Mouse (Mus musculus) midbrain, embryonic 10.5 days (tissue): ENCODE data around the gene Nphp4. TPM values are rescaled to one million over a fixed set of nuclear protein-coding genes. Genes with fewer than 3 reads are reported as not detected.

ENCODE experiments used
- DNase-seq: peaks from one replicate; pipeline ENCODE4 v3.0.0-alpha.2; 2017; ENCODE audit warnings: low spot score
- H3K27ac ChIP-seq: fragments of 300-500 bp; sonication (generic); replicated peaks from 2 replicates; pipeline ENCODE4 v1.5.1; 2016; ENCODE audit warnings: mild to moderate bottlenecking
- H3K27me3 ChIP-seq: fragments of 300-500 bp; sonication (generic); 2 replicates; pipeline ENCODE4 v1.6.1; 2016; ENCODE audit warnings: low read depth, mild to moderate bottlenecking; ENCODE audit not compliant: poor library complexity, severe bottlenecking
- H3K36me3 ChIP-seq: fragments of 300-500 bp; sonication (generic); 2 replicates; pipeline ENCODE4 v1.6.1; 2016; ENCODE audit warnings: mild to moderate bottlenecking, moderate library complexity
- H3K4me1 ChIP-seq: fragments of 300-500 bp; sonication (generic); 2 replicates; pipeline ENCODE4 v1.6.1; 2016
- H3K4me3 ChIP-seq: fragments of 300-500 bp; sonication (generic); 2 replicates; pipeline ENCODE4 v1.5.1; 2016; ENCODE audit warnings: mild to moderate bottlenecking, moderate library complexity
- H3K9me3 ChIP-seq: fragments of 300-500 bp; sonication (generic); replicated peaks from 2 replicates; pipeline ENCODE4 v1.6.1; 2016; ENCODE audit warnings: mild to moderate bottlenecking
- WGBS: fragments of 180-500 bp; shearing (Covaris S2); methylation state at CpG from one replicate; pipeline ENCODE4 v1.1.7; 2016; 5-methylcytosine and 5-hydroxymethylcytosine counted together
- polyA plus RNA-seq: library from polyadenylated mRNA; unstranded; fragments of >200 nt; fragmentation: Nextera tagmentation; extraction: Ambion mirVana; gene quantifications from 2 replicates; pipeline ENCODE4 v1.2.1, GENCODE M21; 2016

The Nphp4 gene
- polyA plus RNA-seq, 1 experiment from 2014 or later: 7.8 TPM

- Histone ChIP-seq H3K36me3 (no peaks in the 10 kb centered on the region), H3K27ac (peak overlapping the region; percentile 23; the same call in 1 of the 2 replicates), H3K9me3 (no peaks in the 10 kb centered on the region), H3K4me1 (peaks cover 13% of the 10 kb centered on the region), H3K4me3 (no peak overlapping the region), H3K27me3 (no peaks in the 10 kb centered on the region)
- DNase-seq: no peak
- WGBS: 42% methylated on average over 6 of the region's 6 CpGs
These were observed 105.7 kb downstream of the Nphp4 start for GRCm38 (mm10) chr4:152582206-152582605.

- Histone ChIP-seq H3K9me3 (no peaks in the 10 kb centered on the region), H3K4me3 (no peak overlapping the region), H3K36me3 (no peaks in the 10 kb centered on the region), H3K4me1 (peaks cover 13% of the 10 kb centered on the region), H3K27ac (no peak overlapping the region), H3K27me3 (no peaks in the 10 kb centered on the region)
- 77% methylated on average over 6 of the region's 6 CpGs for WGBS
- DNase-seq: no peak
These were observed 107.1 kb downstream of the Nphp4 start for GRCm38 (mm10) chr4:152583616-152584015.

GRCm38 (mm10) chr4:152585526-152585925 is 109.0 kb downstream of the Nphp4 start:
- Histone ChIP-seq H3K27ac (no peak overlapping the region), H3K4me1 (peaks cover 13% of the 10 kb centered on the region), H3K4me3 (no peak overlapping the region), H3K27me3 (no peaks in the 10 kb centered on the region), H3K36me3 (no peaks in the 10 kb centered on the region), H3K9me3 (no peaks in the 10 kb centered on the region)
- no peak for DNase-seq
- 86% methylated on average over 15 of the region's 15 CpGs for WGBS

- no peak overlapping the region for H3K27ac ChIP-seq
- no peak overlapping the region for H3K4me3 ChIP-seq
- no peaks in the 10 kb centered on the region for H3K9me3 ChIP-seq
- H3K4me1 ChIP-seq: peaks cover 13% of the 10 kb centered on the region
- no peak for DNase-seq
- 41% methylated on average over 4 of the region's 4 CpGs for WGBS
- H3K36me3 ChIP-seq: no peaks in the 10 kb centered on the region
- H3K27me3 ChIP-seq: no peaks in the 10 kb centered on the region
These were observed 109.7 kb downstream of the Nphp4 start for GRCm38 (mm10) chr4:152586175-152586574.

- WGBS: 86% methylated on average over 5 of the region's 5 CpGs
- Histone ChIP-seq H3K4me1 (peaks cover 39% of the 10 kb centered on the region), H3K27ac (no peak overlapping the region), H3K36me3 (no peaks in the 10 kb centered on the region), H3K27me3 (peaks cover 5% of the 10 kb centered on the region), H3K9me3 (no peaks in the 10 kb centered on the region), H3K4me3 (no peak overlapping the region)
- DNase-seq: no peak
These were observed 127.8 kb downstream of the Nphp4 start for GRCm38 (mm10) chr4:152604285-152604684.

GRCm38 (mm10) chr4:152609196-152609595 is 132.7 kb downstream of the Nphp4 start:
- no peaks in the 10 kb centered on the region for H3K9me3 ChIP-seq
- peaks cover 21% of the 10 kb centered on the region; the same call in 1 of the 2 replicates for H3K4me1 ChIP-seq
- no peak overlapping the region for H3K4me3 ChIP-seq
- H3K27me3 ChIP-seq: peaks cover 5% of the 10 kb centered on the region
- no peak overlapping the region for H3K27ac ChIP-seq
- DNase-seq: no peak
- H3K36me3 ChIP-seq: no peaks in the 10 kb centered on the region
- WGBS: 86% methylated on average over 2 of the region's 2 CpGs

- DNase-seq: no peak
- no peak overlapping the region for H3K4me3 ChIP-seq
- no peaks in the 10 kb centered on the region for H3K36me3 ChIP-seq
- H3K27me3 ChIP-seq: peaks cover 5% of the 10 kb centered on the region
- no peak overlapping the region for H3K27ac ChIP-seq
- H3K4me1 ChIP-seq: peaks cover 18% of the 10 kb centered on the region; the same call in 1 of the 2 replicates
- 89% methylated on average over 9 of the region's 9 CpGs for WGBS
- no peaks in the 10 kb centered on the region for H3K9me3 ChIP-seq
These were observed 133.5 kb downstream of the Nphp4 start for GRCm38 (mm10) chr4:152610026-152610425.

Other genes with a start within 250 kb of the Nphp4 start
- 7.0 and 7.7 TPM in 2 replicates for gene Gpr153, start 202.5 kb upstream of the Nphp4 start, polyA plus RNA-seq
- gene Hes3, start 185.0 kb upstream of the Nphp4 start, polyA plus RNA-seq: 26.3 and 30.9 TPM in 2 replicates
- 26.8 and 27.6 TPM in 2 replicates for gene Icmt, start 179.5 kb upstream of the Nphp4 start, polyA plus RNA-seq
- 1.5 and 2.4 TPM in 2 replicates for gene Rnf207, start 157.7 kb upstream of the Nphp4 start, polyA plus RNA-seq
- 282 and 358 TPM in 2 replicates for gene Rpl22, start 151.0 kb upstream of the Nphp4 start, polyA plus RNA-seq
- gene Chd5, start 138.1 kb upstream of the Nphp4 start, polyA plus RNA-seq: 0.07 and 0.12 TPM in 2 replicates
- 12.2 and 17.3 TPM in 2 replicates for gene Kcnab2, start 1.2 kb downstream of the Nphp4 start, polyA plus RNA-seq